Mouse (Mus musculus) small intestine, adult 2 months (tissue): Measurements from ENCODE around the gene Psen1. TPM values are rescaled to one million over a fixed set of nuclear protein-coding genes. Genes with fewer than 3 reads are reported as not detected.

Experiments
- H3K27ac ChIP-seq: fragments of 200-500 bp; 2 replicates; pipeline ENCODE4 v1.5.1; 2012; ENCODE audit warnings: low read depth, low read length, control low read depth, inconsistent platforms; ENCODE audit not compliant: insufficient read depth
- H3K27me3 ChIP-seq: fragments of 200-500 bp; 2 replicates; pipeline ENCODE4 v1.6.1; 2012; ENCODE audit warnings: mild to moderate bottlenecking, moderate library complexity, low read length, inconsistent platforms; ENCODE audit not compliant: control insufficient read depth, insufficient read depth
- H3K36me3 ChIP-seq: fragments of 200-500 bp; 2 replicates; pipeline ENCODE4 v1.6.1; 2012; ENCODE audit warnings: mild to moderate bottlenecking, low read length, control low read depth, inconsistent platforms; ENCODE audit not compliant: control insufficient read depth, insufficient read depth
- H3K4me1 ChIP-seq: fragments of 200-500 bp; 2 replicates; pipeline ENCODE4 v1.6.1; 2012; ENCODE audit warnings: low read length, inconsistent platforms, mixed read lengths; ENCODE audit not compliant: control insufficient read depth, insufficient read depth, insufficient read length
- H3K4me3 ChIP-seq: fragments of 200-500 bp; 2 replicates; pipeline ENCODE4 v1.5.1; 2012; ENCODE audit warnings: low read depth, mild to moderate bottlenecking, control low read depth, inconsistent platforms, low read length, moderate library complexity
- CTCF ChIP-seq: fragments of 200-500 bp; IDR thresholded peaks from 2 replicates; pipeline ENCODE4 v1.5.1; 2012; ENCODE audit warnings: low read depth, mild to moderate bottlenecking, control low read depth, inconsistent platforms, low read length, moderate library complexity, mixed read lengths; ENCODE audit not compliant: insufficient replicate concordance, insufficient read length; ENCODE audit errors: extremely low read depth
- POLR2A ChIP-seq: fragments of 200-500 bp; IDR thresholded peaks from 2 replicates; pipeline ENCODE4 v1.6.1; 2012; ENCODE audit warnings: low read depth, mild to moderate bottlenecking, control low read depth, inconsistent platforms, low read length, moderate library complexity
- WGBS: fragments of 180-500 bp; shearing (Covaris S2); methylation state at CpG from one replicate; pipeline ENCODE4 v1.1.7; 2018; 5-methylcytosine and 5-hydroxymethylcytosine counted together
- polyA plus RNA-seq: library from polyadenylated mRNA; depleted of rRNA; stranded (reverse); fragments of >200 nt; gene quantifications from 2 replicates; pipeline ENCODE4 v1.2.3, GENCODE M21; 2012

Psen1 gene
- polyA plus RNA-seq, 1 experiment: 35.2 TPM

DNA sequence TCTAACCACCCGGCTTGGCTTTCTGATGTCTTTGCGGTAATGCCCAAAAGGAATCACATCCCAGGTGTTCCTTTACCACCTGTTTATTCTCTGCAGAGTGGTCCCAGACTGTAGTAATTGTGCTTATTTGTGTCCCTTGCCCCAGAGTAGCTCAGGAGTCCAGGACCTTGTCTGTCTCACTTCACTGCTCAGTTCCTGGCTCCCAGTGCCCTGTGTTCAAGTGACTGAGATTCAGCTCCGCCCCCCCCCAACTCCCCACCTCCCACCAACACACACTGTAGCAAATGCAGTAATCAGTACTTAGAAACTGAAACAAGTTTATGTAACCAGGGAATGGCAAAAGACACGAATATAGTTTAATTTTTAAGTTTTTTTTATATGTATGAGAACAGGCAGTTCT lies 19.0 kb downstream of the Psen1 start:
- no peak overlapping the region for H3K4me3 ChIP-seq
- H3K27ac ChIP-seq: peak overlapping the region; percentile 39
- peaks cover 12% of the 10 kb centered on the region for H3K36me3 ChIP-seq
- TF ChIP-seq POLR2A (no peak), CTCF (no peak)
- peaks cover 24% of the 10 kb centered on the region; the same call in 1 of the 2 replicates for H3K4me1 ChIP-seq
- no peaks in the 10 kb centered on the region for H3K27me3 ChIP-seq
- whole genome bisulfite sequencing: 66% methylated on average over 4 of the region's 4 CpGs

GRCm38 (mm10) chr12:83708160-83709092 lies 20.5 kb downstream of the Psen1 start:
- no peak for TF ChIP-seq POLR2A
- 29% methylated on average over 7 of the region's 7 CpGs for WGBS
- H3K4me3 ChIP-seq: no peak overlapping the region
- H3K27ac ChIP-seq: peak overlapping the region; percentile 100
- no peaks in the 10 kb centered on the region for H3K27me3 ChIP-seq
- H3K36me3 ChIP-seq: peaks cover 25% of the 10 kb centered on the region
- peaks cover 24% of the 10 kb centered on the region; the same call in 1 of the 2 replicates for H3K4me1 ChIP-seq

- H3K36me3 ChIP-seq: peaks cover 29% of the 10 kb centered on the region
- H3K27me3 ChIP-seq: no peaks in the 10 kb centered on the region
- H3K4me3 ChIP-seq: no peak overlapping the region
- peaks cover 24% of the 10 kb centered on the region; the same call in 1 of the 2 replicates for H3K4me1 ChIP-seq
- no peak for TF ChIP-seq CTCF
- no peak for TF ChIP-seq POLR2A
- 67% methylated on average over 2 of the region's 2 CpGs for WGBS
- H3K27ac ChIP-seq: 0 out of 2 replicates have a peak overlapping the region, but pooled peaks have one; percentile 95
Observed at GRCm38 (mm10) chr12:83709934-83710333, 22.0 kb downstream of the Psen1 start.

DNA sequence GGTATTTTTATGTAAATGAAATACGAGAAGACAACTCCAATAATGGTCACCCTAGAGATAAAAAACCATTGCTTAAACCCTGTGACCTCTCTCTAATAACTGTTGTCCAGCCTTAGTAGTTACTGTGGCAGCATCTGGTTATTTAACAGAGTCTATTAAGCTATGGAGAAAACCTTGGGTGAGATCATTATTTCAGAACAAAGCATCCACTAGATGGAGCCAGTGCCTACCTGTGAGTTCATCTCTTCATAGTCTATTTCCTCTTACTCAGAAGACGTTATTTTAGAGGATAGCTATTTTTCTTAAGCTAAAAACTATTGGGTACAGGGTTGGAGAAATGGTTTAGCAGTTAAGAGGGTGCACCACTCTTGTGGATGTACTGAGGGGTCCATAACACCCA lies 25.8 kb downstream of the Psen1 start:
- 46% methylated on average over 2 of the region's 2 CpGs for WGBS
- Histone ChIP-seq H3K36me3 (peaks cover 52% of the 10 kb centered on the region), H3K27me3 (no peaks in the 10 kb centered on the region), H3K4me3 (no peak overlapping the region), H3K4me1 (peaks cover 7% of the 10 kb centered on the region; the same call in 1 of the 2 replicates), H3K27ac (no peak overlapping the region)
- TF ChIP-seq POLR2A (no peak), CTCF (0 out of 2 replicates have a peak, but pooled peaks have one; percentile 5)

- WGBS: 87% methylated on average over 15 of the region's 15 CpGs
- no peaks in the 10 kb centered on the region for H3K27me3 ChIP-seq
- TF ChIP-seq CTCF: no peak
- TF ChIP-seq POLR2A: no peak
- H3K4me1 ChIP-seq: no peaks in the 10 kb centered on the region
- no peak overlapping the region for H3K4me3 ChIP-seq
- peaks cover 67% of the 10 kb centered on the region for H3K36me3 ChIP-seq
- no peak overlapping the region for H3K27ac ChIP-seq
Observed at GRCm38 (mm10) chr12:83716416-83717184, 28.6 kb downstream of the Psen1 start.

DNA sequence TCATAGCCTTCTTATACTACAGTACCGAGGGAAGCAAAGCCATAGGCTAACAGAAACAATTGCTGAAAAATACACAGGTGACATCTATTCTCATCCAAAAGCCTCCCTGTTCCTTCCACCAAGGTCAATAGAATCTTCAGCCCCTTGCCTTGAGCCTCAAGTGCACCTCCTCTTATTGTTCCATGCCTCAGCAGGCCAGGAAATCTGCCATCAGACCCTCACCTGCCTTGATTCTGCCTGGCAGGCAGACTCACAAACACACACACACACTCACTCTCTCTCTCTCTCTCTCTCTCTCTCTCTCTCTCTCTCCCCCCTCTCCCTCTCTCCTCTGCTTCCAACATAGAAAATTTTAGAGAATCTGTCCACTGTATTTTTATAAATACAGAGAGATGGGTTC lies 31.5 kb downstream of the Psen1 start:
- Histone ChIP-seq H3K27ac (no peak overlapping the region), H3K4me3 (no peak overlapping the region), H3K4me1 (no peaks in the 10 kb centered on the region), H3K36me3 (peaks cover 66% of the 10 kb centered on the region), H3K27me3 (no peaks in the 10 kb centered on the region)
- WGBS: 97% methylated on average over 1 of the region's 1 CpGs
- no peak for TF ChIP-seq CTCF
- TF ChIP-seq POLR2A: no peak

DNA sequence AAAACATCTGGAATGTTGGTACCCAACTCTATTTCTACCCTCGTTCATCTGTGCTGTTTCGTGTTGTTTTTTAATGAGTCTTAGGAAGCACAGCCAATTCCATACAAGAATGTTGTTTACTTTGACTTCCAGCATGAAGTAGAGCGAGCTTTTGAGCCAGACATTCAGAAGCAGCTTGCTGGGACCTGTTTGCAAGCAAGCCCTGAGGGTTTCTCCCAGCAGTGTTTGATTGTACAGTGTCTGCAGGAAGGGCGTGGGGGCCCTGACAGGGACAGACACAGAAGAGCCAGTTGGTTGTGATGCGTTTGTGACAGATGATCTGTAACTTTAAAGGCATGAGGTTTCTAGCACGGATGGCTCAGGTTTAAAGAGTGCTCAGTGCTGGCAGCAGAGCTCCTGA lies 33.3 kb downstream of the Psen1 start:
- Histone ChIP-seq H3K4me3 (no peak overlapping the region), H3K36me3 (peaks cover 69% of the 10 kb centered on the region), H3K27ac (peak overlapping the region; percentile 12), H3K27me3 (no peaks in the 10 kb centered on the region), H3K4me1 (no peaks in the 10 kb centered on the region)
- WGBS: 68% methylated on average over 6 of the region's 6 CpGs
- TF ChIP-seq CTCF (no peak), POLR2A (no peak)
